Mouse (Mus musculus): ENCODE data around the gene Prkce. TPM values are rescaled to one million over a fixed set of nuclear protein-coding genes. Genes with fewer than 3 reads are reported as not detected.

Prkce gene
- polyA plus RNA-seq, 1 experiment from 2014 or later = 6.2 TPM

DNA sequence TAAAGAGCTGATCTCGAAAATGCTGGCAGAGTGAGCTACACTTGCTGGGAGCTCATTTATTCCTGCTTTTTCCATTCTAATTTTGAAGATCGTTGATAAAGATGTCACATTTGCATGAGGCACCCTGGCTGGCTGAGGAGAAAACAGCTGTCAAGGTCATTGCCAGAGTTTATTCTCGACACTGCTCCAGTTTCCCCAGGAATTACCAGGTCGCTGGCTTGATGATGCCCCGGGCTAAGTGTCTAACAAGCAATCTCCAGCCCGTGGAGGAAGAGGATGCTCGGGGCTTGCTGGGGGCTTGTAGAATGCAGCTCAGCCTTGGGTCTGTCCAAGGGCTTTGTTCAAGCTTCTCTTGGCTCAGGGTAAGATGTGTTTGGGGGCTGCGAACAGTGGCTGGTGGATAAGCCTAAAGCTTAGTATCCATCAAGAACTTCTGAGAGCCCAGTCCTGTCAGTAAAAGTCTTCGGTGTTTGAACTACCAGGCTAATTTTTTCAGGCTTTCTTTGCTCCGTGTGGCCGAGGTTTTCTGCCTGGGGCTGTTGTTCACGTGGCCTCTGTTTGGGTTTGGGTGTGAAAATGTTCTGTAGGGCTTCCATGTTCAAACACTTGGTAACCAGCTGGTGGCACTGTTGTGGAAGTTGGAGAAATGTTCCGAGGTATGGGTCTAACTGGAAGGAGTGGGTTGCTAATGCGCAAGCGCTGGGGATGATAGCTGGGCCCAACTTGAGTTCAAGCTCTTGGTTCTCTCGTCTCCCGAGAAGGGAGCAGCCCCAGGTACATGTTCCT, 293.3 kb downstream of the Prkce start:
- 60% methylated on average over 17 of the region's 17 CpGs for WGBS
- H3K4me1 ChIP-seq = peaks cover 36% of the 10 kb centered on the region
- H3K9ac ChIP-seq = peak overlapping the region; percentile 2; the same call in 1 of the 2 replicates
- no peaks in the 10 kb centered on the region for H3K27me3 ChIP-seq (replicated peaks)
- H3K4me3 ChIP-seq = no peak overlapping the region
- H3K4me2 ChIP-seq = no peak overlapping the region
- no peaks in the 10 kb centered on the region for H3K36me3 ChIP-seq
- no peaks in the 10 kb centered on the region for H3K9me3 ChIP-seq
- no peak for ATAC-seq (ENCODE audit: extremely low read depth, insufficient number of reproducible peaks, low FRiP score, low TSS enrichment)
- H3K27ac ChIP-seq (replicated peaks) = peak overlapping the region; percentile 37

DNA sequence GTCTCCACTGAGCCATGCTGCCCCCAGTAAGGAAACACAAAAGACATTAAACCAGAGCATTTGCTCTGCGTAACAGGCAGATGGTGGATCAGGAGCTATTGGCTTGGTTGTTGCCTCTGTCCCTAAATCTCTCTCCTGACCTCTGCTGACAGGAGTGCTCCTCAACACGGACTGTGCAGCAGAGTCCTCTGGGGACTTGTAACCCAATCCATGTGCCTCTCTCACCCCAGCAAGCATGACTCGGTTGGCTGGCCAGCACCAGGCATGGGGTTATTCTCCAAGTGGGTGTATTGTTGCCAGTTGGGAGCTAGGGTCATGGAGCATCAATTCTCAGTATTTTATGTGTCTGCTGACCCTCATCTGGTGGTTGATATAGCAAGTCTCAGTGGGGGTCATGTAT, 295.8 kb downstream of the Prkce start:
- ATAC-seq (ENCODE audit: extremely low read depth, insufficient number of reproducible peaks, low FRiP score, low TSS enrichment) = no peak
- peaks cover 44% of the 10 kb centered on the region for H3K4me1 ChIP-seq
- H3K9me3 ChIP-seq = no peaks in the 10 kb centered on the region
- H3K27me3 ChIP-seq (replicated peaks) = no peaks in the 10 kb centered on the region
- H3K9ac ChIP-seq = no peak overlapping the region
- no peak overlapping the region for H3K27ac ChIP-seq (replicated peaks)
- H3K4me2 ChIP-seq = no peak overlapping the region
- H3K36me3 ChIP-seq = no peaks in the 10 kb centered on the region
- 65% methylated on average over 3 of the region's 3 CpGs for WGBS
- H3K4me3 ChIP-seq = no peak overlapping the region

DNA sequence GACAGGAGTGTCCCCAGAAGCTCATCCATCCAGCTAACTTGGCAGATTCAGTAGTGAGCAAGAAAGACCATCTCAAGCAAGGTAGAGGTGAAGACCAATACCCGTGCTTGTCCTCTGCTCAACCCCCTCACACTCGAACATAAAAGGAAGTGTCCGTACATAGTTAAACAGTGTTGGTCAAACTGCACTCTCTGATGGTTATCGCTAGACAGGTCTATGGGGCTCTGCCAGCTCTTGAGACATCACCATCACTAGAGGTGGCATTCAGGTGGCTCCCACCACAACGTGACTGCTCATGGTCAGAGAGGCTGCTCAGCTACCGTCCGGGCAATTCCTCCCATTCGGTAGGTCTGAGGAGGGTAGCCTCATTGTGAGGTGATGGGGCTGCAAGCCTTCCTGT, 296.6 kb downstream of the Prkce start:
- Histone ChIP-seq H3K9ac (no peak overlapping the region), H3K4me2 (no peak overlapping the region), H3K36me3 (no peaks in the 10 kb centered on the region), H3K4me1 (peaks cover 51% of the 10 kb centered on the region), H3K27ac (replicated peaks) (no peak overlapping the region), H3K9me3 (no peaks in the 10 kb centered on the region), H3K4me3 (no peak overlapping the region), H3K27me3 (replicated peaks) (no peaks in the 10 kb centered on the region)
- no peak for ATAC-seq (ENCODE audit: extremely low read depth, insufficient number of reproducible peaks, low FRiP score, low TSS enrichment)
- 92% methylated on average over 8 of the region's 8 CpGs for WGBS

DNA sequence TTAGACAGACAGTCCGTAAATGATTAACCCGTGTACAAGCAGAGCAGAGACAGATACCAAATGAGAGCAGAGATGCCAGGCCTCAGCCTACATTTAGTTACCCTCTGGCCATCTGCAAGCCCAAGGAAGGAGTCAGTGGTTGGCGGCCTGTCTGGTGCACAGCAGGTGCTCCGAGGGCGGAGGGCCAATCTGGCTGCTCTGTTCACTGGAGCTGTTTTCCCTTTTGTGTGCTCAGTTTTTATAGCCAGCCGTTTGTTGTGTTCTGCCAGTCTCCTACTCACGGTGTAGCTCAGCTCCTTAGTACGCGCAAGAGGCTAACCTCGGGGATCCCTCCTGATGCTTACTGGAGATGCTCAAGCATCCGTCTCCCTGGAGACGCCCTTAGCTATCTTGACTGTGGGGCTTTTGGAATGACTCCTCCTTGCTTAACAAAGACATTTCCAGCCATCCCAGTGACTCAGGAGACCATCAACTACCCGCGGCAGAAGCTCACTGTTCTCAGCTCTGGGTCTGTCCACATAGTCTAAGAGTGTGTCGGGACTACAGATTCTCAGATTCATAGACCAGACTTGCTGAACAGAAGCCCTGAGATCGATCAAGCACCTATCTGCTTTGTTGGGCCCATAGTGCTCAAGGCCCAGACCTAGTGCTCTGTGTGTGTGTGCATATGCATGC, 297.2 kb downstream of the Prkce start:
- peaks cover 53% of the 10 kb centered on the region for H3K4me1 ChIP-seq
- no peak overlapping the region for H3K27ac ChIP-seq (replicated peaks)
- no peak overlapping the region for H3K4me2 ChIP-seq
- WGBS = 77% methylated on average over 16 of the region's 16 CpGs
- no peaks in the 10 kb centered on the region for H3K27me3 ChIP-seq (replicated peaks)
- H3K9me3 ChIP-seq = no peaks in the 10 kb centered on the region
- no peak for ATAC-seq (ENCODE audit: extremely low read depth, insufficient number of reproducible peaks, low FRiP score, low TSS enrichment)
- H3K4me3 ChIP-seq = no peak overlapping the region
- H3K36me3 ChIP-seq = no peaks in the 10 kb centered on the region
- no peak overlapping the region for H3K9ac ChIP-seq

DNA sequence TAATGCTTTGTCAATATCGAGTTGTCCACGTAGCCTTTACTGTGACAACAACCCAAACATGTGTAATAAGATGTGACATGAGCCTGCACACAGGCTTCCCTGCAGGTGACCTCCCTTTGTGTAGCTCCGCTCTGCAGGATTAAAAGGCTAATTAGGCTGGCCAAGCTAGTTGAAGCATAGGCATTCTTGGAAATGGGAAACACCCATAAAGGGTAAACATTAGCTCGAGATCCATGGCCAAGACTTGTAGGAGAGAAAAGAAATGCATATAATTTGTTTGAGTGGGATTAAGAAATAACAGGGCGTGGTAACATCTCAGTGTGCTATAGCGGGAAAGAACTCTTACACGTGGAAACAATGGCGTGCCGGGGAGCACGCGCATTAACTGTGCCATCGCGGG, 298.3 kb downstream of the Prkce start:
- no peak overlapping the region for H3K9ac ChIP-seq
- no peak overlapping the region for H3K4me2 ChIP-seq
- no peak for ATAC-seq (ENCODE audit: extremely low read depth, insufficient number of reproducible peaks, low FRiP score, low TSS enrichment)
- H3K4me1 ChIP-seq = peaks cover 56% of the 10 kb centered on the region
- WGBS = 90% methylated on average over 13 of the region's 13 CpGs
- H3K27ac ChIP-seq (replicated peaks) = no peak overlapping the region
- H3K36me3 ChIP-seq = no peaks in the 10 kb centered on the region
- H3K9me3 ChIP-seq = no peaks in the 10 kb centered on the region
- no peak overlapping the region for H3K4me3 ChIP-seq
- no peaks in the 10 kb centered on the region for H3K27me3 ChIP-seq (replicated peaks)

DNA sequence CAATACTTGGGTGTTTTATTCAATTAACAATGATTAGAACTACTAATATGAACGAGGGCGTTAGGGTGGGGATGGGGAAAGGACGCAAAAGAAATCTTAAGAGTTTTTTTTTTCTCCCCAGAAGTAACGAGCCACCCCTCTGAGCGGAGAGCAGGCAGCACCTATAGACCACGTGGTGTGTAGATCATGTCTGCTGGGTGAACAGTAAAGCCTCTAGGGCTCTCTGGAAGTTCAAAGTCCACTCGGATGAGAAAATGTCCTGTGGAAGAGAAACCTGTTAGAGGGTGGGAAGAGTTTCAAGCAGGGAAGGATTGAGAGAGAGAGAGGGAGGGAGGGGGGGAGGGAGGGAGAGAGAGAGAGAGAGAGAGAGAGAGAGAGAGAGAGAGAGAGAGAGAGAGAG, 298.8 kb downstream of the Prkce start:
- no peaks in the 10 kb centered on the region for H3K36me3 ChIP-seq
- H3K4me2 ChIP-seq = no peak overlapping the region
- no peak overlapping the region for H3K4me3 ChIP-seq
- no peaks in the 10 kb centered on the region for H3K27me3 ChIP-seq (replicated peaks)
- H3K9me3 ChIP-seq = no peaks in the 10 kb centered on the region
- 71% methylated on average over 7 of the region's 7 CpGs for WGBS
- no peak for ATAC-seq (ENCODE audit: extremely low read depth, insufficient number of reproducible peaks, low FRiP score, low TSS enrichment)
- H3K4me1 ChIP-seq = peaks cover 57% of the 10 kb centered on the region
- peak overlapping the region; percentile 71 for H3K9ac ChIP-seq
- H3K27ac ChIP-seq (replicated peaks) = peak overlapping the region; percentile 91

DNA sequence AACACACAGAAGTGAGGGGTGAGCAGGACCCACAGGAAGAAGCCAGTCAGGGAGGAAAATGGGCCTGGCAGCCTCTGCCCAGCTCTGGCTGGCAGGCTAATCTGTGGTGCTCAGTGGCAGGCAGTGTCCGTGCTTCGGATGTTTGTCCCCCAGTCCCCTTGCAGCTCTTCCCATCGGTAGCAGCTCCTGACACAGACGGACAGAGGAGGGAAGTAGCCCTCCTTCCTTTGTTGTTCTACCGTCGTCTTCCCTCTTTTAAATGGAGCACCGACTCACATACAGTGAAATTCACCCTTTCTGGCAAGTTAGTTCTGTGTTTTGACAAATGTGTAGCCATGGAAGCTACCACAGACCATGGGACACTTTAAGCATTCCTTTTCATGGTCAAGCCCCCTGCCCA, 299.3 kb downstream of the Prkce start:
- peak overlapping the region; percentile 71 for H3K9ac ChIP-seq
- no peaks in the 10 kb centered on the region for H3K27me3 ChIP-seq (replicated peaks)
- H3K27ac ChIP-seq (replicated peaks) = peak overlapping the region; percentile 91
- no peak for ATAC-seq (ENCODE audit: extremely low read depth, insufficient number of reproducible peaks, low FRiP score, low TSS enrichment)
- H3K36me3 ChIP-seq = no peaks in the 10 kb centered on the region
- no peaks in the 10 kb centered on the region for H3K9me3 ChIP-seq
- peak overlapping the region; percentile 13; the same call in 1 of the 2 replicates for H3K4me3 ChIP-seq
- 10% methylated on average over 7 of the region's 7 CpGs for WGBS
- H3K4me1 ChIP-seq = peaks cover 61% of the 10 kb centered on the region
- H3K4me2 ChIP-seq = peak overlapping the region; percentile 61

DNA sequence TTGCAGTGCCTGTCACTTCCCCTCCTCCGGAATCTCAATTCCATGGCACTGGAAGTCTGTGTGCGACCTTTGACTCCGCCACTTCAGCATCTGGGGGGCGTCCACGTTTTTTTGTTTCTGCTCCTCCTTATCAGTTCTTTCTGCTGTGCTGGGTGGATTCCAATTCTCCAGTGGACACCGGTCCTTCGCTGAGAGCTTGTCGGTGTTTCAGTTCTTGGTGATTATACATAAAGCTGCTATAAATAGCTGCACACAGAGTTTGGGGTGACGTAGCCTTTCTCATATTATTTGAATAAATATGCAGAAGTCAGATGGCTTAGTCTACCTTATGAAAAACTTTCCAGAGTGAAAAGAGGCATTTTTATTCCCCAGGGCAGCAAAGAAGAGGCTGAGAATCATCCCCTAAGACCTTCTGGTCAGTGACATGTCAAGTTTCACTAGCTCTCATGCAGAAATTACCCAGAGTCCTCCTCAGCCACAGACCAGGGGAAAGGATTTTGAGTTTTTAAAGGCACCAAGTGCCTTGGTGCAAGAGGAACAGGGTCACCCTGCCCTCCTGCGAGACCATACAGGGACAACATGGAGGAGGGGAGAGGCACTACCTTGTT, 299.8 kb downstream of the Prkce start:
- no peaks in the 10 kb centered on the region for H3K9me3 ChIP-seq
- H3K27ac ChIP-seq (replicated peaks) = peak overlapping the region; percentile 91
- H3K9ac ChIP-seq = peak overlapping the region; percentile 71
- no peaks in the 10 kb centered on the region for H3K27me3 ChIP-seq (replicated peaks)
- H3K4me1 ChIP-seq = peaks cover 61% of the 10 kb centered on the region
- ATAC-seq (ENCODE audit: extremely low read depth, insufficient number of reproducible peaks, low FRiP score, low TSS enrichment) = no peak
- H3K4me3 ChIP-seq = peak overlapping the region; percentile 13; the same call in 1 of the 2 replicates
- H3K4me2 ChIP-seq = peak overlapping the region; percentile 61
- WGBS = 11% methylated on average over 10 of the region's 10 CpGs
- H3K36me3 ChIP-seq = no peaks in the 10 kb centered on the region

DNA sequence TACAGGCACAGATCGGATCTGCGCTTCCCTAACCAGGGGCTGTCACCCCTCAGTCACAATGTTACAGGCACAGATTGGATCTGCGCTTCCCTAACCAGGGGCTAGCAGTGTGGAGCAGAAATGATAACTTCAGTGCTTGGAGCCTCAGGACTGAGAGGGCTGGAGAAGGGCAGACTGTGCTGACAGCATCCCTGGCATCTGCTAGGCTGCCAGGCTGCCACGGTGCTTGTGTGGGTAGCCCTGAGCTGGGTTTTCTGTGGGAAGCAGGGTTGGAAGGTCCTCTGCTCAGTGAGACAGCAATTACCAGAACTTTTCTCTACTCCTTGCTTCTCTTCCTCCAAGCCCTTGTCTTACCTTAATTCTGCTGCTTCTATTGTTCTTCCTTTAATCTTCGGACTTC, 300.4 kb downstream of the Prkce start:
- Histone ChIP-seq H3K4me1 (peaks cover 61% of the 10 kb centered on the region), H3K4me2 (peak overlapping the region; percentile 61)
- WGBS = 44% methylated on average over 5 of the region's 5 CpGs

DNA sequence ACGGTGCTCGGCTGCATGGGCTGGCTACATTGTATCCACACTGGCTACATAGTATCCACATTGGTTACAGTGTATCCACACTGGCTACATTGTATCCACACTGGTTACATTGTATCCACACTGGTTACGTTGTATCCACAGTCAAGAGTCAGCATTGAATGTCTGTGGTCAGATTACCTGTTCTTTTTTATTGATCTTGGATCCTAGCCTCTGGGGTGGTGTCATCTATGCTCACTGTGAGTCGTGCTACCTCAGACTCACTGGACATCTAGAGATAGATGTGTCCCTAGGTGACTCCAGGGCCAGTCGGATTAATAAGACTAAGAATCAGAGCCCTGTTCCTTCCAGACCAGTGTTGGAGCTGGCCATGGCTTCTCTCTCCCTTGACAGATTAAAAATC, 302.6 kb downstream of the Prkce start:
- Histone ChIP-seq H3K27ac (replicated peaks) (no peak overlapping the region), H3K9ac (no peak overlapping the region), H3K4me1 (peaks cover 61% of the 10 kb centered on the region), H3K27me3 (replicated peaks) (no peaks in the 10 kb centered on the region), H3K4me3 (no peak overlapping the region), H3K9me3 (no peaks in the 10 kb centered on the region), H3K36me3 (no peaks in the 10 kb centered on the region), H3K4me2 (no peak overlapping the region)
- ATAC-seq (ENCODE audit: extremely low read depth, insufficient number of reproducible peaks, low FRiP score, low TSS enrichment) = no peak
- 76% methylated on average over 5 of the region's 5 CpGs for WGBS

More for the DNA sequence above, 300.4 kb downstream of the Prkce start:
- Histone ChIP-seq H3K36me3 (no peaks in the 10 kb centered on the region), H3K9me3 (no peaks in the 10 kb centered on the region), H3K4me3 (no peak overlapping the region), H3K9ac (peak overlapping the region; percentile 71), H3K27ac (replicated peaks) (peak overlapping the region; percentile 91), H3K27me3 (replicated peaks) (no peaks in the 10 kb centered on the region)
- no peak for ATAC-seq (ENCODE audit: extremely low read depth, insufficient number of reproducible peaks, low FRiP score, low TSS enrichment)

DNA sequence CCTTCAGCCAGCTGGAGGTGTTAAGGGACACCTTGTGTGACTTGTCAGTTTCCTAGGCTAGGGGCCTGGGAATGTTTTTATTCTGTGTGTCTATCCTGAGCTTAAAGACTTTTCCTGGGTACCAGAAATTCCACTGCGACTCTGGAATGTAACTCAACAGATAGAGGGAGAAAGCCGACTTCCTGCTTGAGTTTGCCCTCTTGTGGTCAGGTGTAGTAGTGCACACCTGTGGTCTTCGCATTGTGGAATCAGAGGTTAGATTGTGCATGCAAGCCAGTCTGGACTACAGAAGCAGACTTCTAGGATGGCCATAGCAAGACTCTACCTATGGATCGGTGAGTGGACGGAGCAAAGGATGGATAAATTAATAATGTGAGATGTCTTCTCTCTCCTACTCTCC, 304.1 kb downstream of the Prkce start:
- no peak for ATAC-seq (ENCODE audit: extremely low read depth, insufficient number of reproducible peaks, low FRiP score, low TSS enrichment)
- 38% methylated on average over 5 of the region's 5 CpGs for WGBS

More for the DNA sequence above, 304.1 kb downstream of the Prkce start:
- Histone ChIP-seq H3K4me2 (no peak overlapping the region), H3K4me1 (peaks cover 50% of the 10 kb centered on the region), H3K27ac (replicated peaks) (no peak overlapping the region), H3K9me3 (no peaks in the 10 kb centered on the region), H3K36me3 (peaks cover 3% of the 10 kb centered on the region; the same call in 1 of the 2 replicates), H3K9ac (no peak overlapping the region), H3K27me3 (replicated peaks) (no peaks in the 10 kb centered on the region), H3K4me3 (no peak overlapping the region)

Measured in heart, embryonic 13.5 days (tissue).